Mouse (Mus musculus) urinary bladder, postnatal 4 days (tissue): Measurements from ENCODE around the gene Fam129c.

Experiments used
- DNase-seq, 2 experiments: peaks; one replicate each; pipeline ENCODE4 v3.0.0; 2021 to 2022; ENCODE audit warnings: low spot score in 2 of 2

Fam129c gene

DNA sequence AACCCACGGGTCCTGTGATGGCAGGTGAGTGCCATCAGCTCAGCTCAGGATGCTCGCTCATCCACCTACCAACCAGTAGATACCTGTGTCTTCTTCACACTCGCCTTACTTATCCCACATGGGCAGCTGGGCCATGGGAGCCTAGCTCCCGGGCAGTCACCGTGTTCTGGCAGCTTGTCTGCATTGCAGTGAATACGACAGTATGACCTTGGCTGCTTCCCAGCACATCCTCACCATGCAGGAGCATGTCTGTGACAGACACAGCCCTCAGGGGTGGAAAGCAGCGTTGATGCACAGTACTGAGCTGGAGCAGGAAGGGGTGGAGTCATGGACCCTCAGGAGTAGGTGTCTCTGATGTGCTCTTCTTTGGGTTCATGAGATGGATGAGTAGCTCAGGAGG, 23.0 kb upstream of the Fam129c start:
- no peak for DNase-seq

DNA sequence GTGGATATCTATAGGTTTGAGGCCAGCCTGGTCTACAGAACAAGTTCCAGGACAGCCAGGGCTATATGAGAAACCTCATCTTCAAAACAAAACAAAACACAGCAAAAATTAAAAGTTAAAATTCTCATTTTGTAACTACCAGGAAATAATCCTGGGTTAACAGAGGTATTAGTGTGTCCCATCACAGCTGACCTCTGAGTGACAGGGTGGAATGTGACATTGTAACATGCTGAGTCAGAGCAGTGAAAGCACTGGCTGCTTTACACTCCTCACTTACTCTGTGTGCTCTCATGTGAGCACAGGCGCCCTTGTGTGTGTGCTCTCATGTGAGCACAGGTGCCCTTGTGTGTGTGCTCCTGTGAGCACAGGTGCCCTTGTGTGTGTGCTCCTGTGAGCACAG, 22.4 kb upstream of the Fam129c start:
- no peak for DNase-seq

DNA sequence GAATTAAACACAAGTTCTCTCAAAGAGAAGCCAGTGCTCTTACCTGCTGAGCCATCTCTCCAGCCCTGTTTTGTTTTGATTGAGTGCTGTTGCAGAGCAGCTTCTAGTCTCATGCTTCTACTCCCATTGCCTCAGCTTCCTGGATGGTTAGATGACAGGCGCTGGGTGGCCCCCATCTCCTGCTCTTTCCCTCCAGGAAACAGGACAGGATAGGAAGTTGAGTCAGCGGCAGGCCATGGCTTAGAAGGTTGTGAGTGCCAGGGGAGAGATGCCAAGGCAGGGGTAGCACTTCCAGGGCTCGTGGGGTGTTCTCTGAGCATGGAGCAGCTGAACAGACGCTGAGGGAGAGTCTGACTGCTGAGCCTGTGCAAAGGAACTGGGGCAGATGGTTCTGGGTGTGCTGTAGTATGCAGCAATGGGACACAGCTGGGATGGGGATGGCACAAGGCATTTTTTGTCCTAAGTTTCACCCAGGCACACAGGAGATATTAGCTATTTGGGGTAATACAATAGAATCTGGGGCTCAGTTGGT, 19.5 kb upstream of the Fam129c start:
- DNase-seq: no peak

DNA sequence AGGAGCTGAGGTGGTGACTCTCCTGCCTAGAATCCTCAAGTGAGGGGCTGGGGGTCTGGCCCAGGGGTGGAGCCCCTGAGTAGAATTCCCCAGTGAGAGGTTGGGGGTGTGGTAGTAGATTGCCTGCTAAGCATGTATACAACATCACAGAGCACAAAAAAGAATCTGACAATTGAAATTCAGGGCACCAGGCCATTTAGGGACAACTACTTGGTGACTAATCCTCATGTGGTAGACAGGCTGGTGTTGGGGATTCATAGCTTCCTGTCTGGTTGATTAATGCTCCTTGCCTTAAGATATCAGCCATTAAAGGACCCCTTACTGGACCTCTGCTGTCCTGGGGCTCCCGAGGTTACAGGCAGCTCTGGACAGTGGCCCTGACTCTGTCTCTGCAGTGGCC, 18.4 kb upstream of the Fam129c start:
- no peak for DNase-seq

DNA sequence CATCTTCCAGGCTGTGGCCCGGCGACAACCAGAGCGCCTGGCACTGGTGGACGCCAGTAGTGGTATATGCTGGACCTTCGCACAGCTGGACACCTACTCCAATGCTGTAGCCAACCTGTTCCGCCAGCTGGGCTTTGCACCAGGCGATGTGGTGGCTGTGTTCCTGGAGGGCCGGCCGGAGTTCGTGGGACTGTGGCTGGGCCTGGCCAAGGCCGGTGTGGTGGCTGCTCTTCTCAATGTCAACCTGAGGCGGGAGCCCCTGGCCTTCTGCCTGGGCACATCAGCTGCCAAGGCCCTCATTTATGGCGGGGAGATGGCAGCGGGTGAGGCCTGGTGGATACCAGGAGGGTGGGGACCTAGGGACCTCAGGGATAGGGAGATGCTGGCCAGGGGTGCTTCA, 18.0 kb upstream of the Fam129c start:
- DNase-seq: no peak

DNA sequence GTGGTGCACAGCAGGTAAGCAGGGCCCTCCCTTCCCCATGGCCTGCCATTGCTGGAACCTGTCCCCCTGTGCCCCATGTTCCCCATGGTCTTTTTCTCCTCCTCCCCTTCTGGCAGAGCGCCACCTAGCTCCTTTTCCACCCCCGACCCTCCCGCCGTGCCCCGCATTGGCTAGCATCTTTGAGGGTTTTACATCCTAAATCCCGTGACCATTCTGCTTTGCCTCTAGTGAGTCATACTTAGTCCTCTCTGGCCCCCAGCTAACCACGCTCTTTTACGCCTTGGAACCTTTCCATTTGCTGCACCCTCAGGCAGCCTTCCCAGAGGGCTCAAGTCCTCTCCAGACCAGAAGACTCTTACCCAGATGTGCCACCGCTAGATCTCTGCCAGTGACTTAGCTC, 17.2 kb upstream of the Fam129c start:
- no peak for DNase-seq

DNA sequence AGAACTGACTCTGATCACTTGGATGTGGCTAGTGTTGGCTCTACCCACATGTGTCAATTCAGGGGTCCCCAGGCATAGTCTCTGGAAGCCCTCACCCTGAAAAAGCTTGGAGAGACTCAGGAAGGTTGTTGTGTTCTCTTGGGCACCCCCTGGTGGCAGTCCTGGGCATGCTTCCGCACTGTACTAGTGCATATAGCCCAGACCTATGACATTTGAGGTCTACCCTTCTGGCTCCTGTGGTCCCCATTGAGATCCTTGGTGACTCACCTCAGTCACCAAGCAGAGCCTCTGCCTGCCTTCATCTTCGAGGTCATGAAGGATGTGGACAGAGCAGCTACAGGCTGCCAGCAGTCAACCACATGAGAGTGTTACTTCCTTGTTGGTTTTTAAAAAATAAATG, 10.6 kb upstream of the Fam129c start:
- no peak for DNase-seq

DNA sequence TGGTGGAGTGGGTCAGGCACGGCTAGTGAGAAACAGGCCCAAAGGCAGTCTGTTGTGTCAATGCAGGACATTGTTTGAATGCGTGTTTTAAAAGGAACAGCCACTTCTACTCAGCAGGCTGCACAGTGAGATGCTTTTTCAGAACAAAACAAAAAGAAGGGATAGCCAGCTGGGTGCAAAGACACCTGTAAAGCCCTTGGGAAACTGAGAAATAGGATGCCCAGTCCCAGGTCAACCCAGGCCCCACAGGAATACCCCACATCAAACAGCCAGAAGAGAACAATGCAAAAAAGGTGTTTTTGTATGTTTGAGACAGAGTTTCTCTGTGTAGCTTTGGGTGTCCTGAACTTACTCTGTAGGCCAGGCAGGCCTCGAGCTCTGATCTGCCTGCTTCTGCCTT, 8.7 kb upstream of the Fam129c start:
- no peak for DNase-seq

DNA sequence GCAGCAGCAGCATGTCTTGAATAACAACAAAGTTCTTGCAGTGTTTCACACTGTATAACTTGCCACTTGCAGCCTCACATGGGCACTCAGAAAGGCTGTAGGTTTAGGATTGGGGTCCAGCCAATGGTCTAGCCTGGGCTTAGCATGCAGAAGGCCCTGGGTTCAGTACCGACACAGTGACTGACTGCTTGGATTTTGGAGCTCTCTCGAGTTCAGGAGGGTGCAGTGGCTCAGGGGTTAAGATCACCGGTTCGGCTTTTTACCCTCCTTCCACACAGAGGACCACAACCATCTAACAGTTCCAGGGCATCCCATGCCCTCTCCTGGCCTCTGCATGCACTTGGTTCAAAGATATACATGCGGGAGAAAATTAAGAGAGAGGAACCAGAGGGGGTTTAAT, 6.4 kb upstream of the Fam129c start:
- DNase-seq: no peak

DNA sequence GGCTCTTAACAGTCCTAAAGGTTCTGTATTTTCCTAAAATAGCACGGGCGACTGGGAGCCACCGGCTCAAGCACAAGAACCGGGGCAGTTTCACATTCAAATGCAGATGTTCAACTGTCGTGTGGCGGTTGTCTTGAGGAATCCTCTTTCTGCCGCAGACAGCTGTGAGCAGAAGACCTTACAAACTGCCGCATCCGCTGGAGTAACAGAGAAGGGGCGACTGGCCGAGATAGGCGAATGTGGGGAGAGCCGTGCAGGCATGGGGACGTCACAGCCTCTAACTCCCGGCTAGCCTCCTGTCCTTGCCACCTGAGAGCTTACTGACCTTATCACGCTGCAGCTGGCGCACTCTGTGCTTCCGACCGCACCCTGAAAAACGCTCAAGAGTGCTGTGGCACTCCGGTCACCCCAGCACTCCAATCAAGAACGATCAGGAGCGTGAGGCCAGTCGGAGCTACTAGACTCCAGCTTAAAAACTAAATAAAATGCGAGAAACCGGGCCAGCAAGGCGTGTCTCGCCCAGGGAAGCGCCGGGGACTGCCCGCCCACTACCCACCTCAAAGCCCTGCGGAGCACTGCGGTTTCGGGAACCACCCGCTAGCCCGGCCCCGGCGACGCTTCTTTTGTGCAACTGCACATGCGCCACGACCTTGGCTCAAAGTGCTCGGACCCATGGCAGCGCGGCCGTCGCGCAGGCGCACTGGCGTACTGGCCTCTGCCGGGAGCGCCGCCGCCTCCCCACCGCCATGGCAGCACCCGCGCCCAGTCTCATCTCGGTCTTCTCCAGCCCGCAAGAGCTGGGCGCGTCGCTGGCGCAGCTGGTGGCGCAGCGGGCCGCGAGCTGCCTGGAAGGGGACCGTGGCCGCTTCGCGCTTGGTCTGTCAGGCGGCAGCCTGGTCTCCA, 5.7 kb upstream of the Fam129c start, which contains the start of gene Pgls:
Gene Pgls (plus strand): TSS at position 706 of the 903 bp plus-strand sequence.
- peak; percentile 94 for DNase-seq

DNA sequence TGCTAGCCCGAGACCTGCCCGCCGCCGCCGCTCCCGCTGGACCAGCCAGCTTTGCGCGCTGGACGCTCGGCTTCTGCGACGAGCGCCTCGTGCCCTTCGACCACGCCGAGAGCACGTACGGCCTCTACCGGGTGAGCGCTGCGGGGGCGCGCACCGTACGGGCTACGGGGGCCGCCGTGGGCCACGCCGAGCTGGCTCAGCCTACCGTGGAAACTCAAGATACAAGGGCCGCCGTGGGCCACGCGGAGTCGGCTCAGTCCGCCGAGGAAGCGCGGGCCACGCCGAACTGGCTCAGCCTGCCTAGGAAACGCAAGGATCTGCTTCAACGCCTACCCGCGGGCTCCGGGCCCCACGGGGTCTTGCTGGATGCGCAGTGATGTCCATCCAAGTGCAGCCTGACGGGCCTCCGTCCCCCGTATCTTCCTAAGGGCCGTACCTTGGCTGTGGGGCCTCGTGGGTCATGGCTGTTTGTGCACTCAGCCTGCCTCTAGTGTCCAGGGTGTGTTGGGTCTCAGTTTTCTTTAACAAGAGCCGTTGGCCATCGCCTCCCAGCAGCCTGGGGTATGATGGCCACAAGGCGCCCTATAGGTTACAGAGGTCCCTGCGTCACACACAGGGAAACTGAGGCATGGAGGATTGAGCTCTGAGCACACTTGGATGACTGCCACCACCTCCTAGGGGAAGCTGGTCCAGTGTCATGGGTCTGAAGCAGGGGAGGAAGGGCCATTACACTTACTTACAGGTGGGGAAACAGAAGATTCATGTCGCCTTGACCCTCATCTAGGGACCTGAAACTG, 4.9 kb upstream of the Fam129c start:
- DNase-seq: peak in 1 of 2 experiments; percentile 74

DNA sequence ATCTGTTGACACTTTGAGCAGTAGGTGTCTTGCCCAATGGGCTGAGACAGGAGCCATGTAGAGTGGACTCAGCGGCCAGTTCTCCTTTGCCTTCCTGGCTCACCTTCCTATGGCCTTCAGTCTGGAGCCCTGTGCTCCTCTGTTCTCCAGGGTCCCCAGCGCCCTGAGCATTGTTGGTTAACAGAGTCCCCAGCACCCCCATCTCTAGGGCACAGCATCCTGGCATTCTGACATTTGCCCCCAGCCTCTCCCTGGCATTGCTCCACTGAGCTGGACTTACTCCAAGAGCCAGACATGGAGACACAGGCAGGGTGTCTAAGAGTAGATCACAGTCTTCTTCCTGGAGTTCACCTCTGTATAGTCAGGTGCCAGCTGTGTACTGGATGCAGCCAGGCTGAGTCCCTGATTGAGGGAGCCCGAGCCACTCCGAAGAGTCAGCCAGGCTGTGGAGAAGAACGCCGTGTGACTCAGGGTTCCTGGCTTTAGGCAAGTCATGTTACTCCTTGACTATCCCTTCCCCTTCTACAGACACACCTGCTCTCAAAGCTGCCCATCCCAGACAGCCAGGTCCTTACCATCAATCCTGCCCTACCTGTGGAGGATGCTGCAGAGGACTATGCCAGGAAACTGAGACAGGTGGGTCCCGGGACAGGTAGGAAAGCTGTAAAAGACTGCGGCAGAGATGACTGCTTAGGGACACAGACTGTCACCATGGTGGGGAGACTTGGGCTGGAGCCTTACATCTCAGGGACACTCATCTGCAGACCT, 3.7 kb upstream of the Fam129c start:
- no peak for DNase-seq

DNA sequence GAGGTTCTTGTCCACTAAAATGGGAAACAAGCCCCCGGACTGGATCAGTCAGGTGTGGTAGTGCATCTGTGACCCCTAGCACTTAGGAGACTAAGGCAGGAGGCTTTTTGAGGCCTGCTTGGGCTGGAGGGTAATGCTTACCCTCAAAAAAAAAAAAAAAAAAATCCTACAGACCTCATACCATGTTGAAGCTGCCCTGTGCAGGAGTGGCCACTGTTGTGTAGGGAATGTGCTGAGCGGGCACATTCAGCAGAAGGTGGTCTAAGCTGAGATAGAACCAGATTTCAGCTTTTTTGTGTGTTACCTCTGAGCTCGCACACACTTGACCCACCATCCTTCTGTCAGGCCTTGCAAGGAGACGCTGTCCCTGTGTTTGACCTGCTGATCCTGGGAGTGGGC, 3.1 kb upstream of the Fam129c start:
- DNase-seq: no peak

DNA sequence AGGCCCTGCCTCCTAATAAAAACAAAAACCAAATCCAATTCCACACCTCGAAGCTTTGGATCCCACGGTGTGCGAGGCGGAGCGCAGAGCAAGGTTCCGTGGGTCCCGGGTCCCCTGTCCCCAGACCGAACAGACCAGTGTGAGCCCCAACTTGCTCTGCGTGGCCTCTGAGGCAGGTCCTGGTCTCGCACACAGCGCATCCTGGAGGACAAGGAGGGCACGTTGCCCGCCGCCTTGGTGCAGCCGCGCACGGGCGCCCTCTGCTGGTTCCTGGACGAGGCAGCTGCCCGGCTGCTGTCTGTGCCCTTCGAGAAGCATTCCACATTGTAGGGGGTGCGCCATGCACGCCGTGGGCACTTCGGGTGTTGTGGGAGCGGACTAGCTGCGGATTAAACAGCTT, 1.6 kb upstream of the Fam129c start:
- peak; percentile 80 to 89 for DNase-seq

DNA sequence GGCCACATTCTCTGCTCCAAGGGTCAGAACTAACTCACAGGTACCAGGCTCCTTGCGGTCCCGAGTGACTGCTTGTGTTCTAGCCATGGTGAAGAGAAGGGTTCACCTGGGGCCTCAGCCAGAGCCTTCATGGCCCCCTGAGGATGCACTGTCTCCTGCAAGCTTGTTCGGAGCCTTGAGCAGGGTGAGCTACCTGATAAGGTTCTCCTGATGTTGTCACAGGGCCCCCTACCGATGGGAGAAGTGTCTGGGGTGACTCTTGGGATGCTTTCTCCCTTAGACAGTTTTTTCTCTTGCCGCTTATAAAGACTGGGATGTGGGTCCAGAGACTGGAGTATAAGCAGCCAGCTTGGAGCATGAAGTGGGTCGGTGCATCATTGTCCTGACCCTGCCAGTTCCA, 1.1 kb upstream of the Fam129c start:
- no peak for DNase-seq

DNA sequence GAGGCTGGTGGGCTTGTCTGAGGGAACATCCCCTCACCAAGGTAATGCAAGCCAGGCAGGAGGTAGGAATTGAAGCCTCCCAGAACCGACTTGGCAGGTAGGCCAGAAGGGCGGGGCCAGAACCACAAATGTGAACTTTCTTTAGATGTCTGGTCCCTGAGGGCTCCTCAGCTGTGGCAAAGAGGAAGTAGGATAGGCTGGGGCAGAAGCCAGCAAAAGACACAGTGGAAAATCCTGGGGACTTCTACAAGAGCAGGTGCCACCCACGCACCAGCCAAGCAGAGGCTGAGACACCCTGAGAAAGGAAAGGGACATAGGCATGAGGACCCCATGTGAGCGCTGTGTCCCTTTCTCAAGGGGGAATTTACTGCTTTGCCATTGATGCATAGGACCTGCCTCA, 650 bp upstream of the Fam129c start:
- DNase-seq: no peak

DNA sequence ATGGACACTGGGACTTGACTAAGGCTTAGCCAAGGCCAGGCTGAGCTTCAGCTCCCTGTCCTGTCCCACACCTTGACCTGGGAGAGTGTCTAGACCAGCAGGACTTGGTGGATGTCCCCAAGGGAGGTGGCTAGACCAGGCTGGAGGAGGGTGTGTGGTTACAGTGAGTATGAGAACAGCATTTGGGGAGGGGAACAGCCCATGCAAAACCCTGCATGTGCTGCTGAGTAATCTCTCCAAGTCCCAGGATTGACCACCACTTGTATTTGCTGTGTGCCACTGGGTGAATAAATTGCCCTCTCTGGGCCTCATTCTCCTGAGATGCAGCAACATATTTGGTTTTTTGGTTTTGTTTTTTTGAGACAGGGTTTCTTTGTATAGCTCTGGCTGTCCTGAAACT, 927 bp downstream of the Fam129c start:
- no peak for DNase-seq

DNA sequence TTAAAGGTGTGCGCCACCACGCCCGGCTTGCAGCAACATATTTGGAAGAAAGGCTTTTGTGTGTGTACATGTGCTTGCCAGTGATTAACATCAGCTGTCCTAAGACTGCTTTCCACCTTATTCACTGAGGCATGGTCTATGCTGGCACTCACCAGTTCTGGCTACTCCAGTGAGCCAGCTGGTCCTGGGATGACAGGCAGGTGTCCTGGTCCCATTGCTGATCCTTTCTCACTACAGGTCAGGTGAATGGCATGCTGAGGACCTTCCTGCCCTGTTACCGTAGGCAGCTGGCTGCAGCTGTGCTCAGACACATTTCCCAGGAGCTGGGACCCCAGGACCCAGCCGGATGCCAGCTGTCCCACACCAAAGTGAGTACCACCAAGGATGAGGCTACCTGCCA, 1.4 kb downstream of the Fam129c start:
- DNase-seq: no peak

DNA sequence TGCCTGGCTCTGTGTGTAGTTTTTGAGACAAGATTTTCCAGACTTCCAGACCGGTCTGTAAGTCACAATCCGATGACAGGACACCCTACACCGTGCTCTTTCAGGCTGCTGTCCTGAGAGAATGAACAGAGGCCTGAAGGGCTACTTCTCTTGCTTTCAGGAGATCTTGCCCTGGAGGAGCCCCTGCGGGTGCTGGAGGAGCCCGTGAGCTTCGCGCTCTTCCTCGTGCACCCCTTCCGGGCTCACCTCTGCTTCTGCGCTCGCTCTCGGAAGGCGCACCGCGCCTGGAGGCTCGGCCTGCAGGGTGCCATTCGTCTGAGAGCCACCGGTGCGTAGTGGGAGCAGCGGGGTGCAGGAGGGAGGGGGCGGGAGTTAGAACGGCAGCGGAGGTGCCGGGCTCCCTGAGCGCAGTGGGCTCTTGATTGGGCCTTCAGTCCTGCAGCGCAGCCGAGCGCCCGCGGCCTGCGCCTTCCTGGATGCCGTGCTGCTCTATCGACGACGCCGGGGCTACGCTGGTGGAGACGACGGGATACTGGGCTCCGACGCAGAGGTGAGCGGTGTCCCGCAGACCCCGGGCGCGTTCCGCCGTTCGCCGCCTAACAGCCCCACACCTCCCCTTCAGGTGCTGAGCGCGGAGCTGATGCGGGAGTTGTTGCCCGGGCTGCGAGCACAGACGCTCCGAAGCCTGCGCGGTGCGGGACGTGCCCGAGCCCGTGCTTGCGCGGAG, 4.7 kb downstream of the Fam129c start:
- no peak for DNase-seq

DNA sequence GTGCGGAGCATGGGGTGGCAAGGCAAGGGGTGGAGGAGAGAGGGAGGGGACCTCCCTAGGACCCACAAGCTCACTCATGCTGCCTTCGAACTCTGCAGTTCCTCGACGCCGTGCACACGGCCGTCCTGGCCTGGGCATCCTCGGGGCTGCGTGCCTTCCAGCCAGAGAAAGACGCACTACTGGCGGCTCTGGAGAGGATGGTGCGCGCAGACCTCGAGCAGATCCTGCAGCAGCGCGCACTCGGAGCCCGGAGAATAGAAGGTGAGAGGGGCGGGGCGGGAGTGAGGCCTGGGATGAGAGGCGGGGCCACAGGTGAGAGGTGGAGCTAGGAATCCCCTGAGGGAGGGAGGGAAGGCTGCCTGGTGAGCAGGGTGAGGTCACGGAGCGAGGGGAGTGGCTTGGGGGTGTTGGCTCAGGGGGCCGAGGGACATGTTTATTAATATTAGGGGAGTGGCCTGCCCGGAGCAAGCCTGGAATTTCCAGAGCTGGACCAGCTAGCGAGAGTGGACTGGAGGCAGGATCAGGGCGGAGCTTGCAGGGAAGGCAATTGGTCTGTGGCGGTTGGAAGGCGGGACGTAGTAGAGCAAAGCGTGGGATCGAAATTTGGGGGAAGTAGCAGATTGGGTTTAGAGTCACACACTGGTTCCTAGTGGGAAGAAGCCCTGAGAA, 5.4 kb downstream of the Fam129c start:
- DNase-seq: peak; percentile 76 to 82

DNA sequence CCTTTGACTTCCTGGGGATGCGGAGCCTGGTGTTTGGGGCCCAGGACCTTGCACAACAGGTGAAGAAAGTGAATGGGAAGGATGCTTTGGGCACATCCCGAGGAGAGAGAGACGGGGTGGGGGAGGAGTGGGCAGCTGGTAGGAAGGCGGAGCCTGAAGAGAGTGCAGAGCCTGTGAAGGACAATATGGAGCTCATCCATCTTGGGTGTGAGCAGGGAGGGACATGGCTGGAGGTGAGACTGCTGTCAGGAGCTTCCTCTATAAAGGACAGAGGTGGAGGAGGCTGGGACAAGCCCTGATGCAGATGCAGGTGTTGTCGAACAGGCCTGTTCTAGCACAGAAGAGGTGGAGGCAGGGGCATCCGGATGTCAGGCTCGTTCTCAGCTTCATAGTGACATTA, 6.6 kb downstream of the Fam129c start:
- no peak for DNase-seq
